ENCODE assay signal across 8 mouse cellular contexts in genomic region chr7:141131024-141131820, GRCm38 (mm10). TPM values are rescaled to one million over a fixed set of nuclear protein-coding genes. Genes with fewer than 3 reads are reported as not detected.
A peak's percentile ranks its signal among the peaks of the same experiment; 100 is the strongest.
DNase-seq lines count a peak whose midpoint lies in the region; ATAC-seq and TF ChIP-seq lines count a peak whose summit lies in the region.

No protein-coding gene starts in this region.

- intact Hi-C loops in heart, postnatal 14 days (cut with DNase I): loop anchor here (2.0 kb wide), 1 partner anchor 38 kb away; no protein-coding TSS in a partner anchor

- H3K36me3 ChIP-seq in E14TG2a.4 (ENCODE audit: insufficient read depth, low read length): peaks cover 36% of the 10 kb centered on the region
- peaks cover 14% of the 10 kb centered on the region for H3K36me3 ChIP-seq in forebrain, embryonic 13.5 days (ENCODE audit: poor library complexity, severe bottlenecking)
- peaks cover 11% of the 10 kb centered on the region for H3K36me3 ChIP-seq in neural tube, embryonic 15.5 days

- peak overlapping the region; percentile 91 for H3K4me3 ChIP-seq in E14TG2a.4 (replicated peaks; ENCODE audit: low read length)
- H3K4me3 ChIP-seq in forebrain, embryonic 13.5 days: peak overlapping the region; percentile 89
- peak overlapping the region; percentile 89 for H3K4me3 ChIP-seq in neural tube, embryonic 15.5 days (replicated peaks)

- no peaks in the 10 kb centered on the region for H3K27me3 ChIP-seq in E14TG2a.4 (ENCODE audit: insufficient read depth, low read length)
- H3K27me3 ChIP-seq in forebrain, embryonic 13.5 days: no peaks in the 10 kb centered on the region
- H3K27me3 ChIP-seq in neural tube, embryonic 15.5 days (replicated peaks): no peaks in the 10 kb centered on the region

- TF ChIP-seq CTCF in E14TG2a.4 (conservative IDR thresholded peaks at IDR 0.05; ENCODE audit: low read length): no peak

- no peak overlapping the region for H3K27ac ChIP-seq in forebrain, embryonic 13.5 days
- H3K27ac ChIP-seq in neural tube, embryonic 15.5 days (replicated peaks): peak overlapping the region; percentile 73; the same call in 1 of the 2 replicates

- DNase-seq in c-Kit-positive CD71-positive TER-119-positive erythroid progenitor cells, embryonic 14.5 days (ENCODE audit: low spot score): peak; percentile 95
- peak; percentile 89 to 92 for DNase-seq in heart, postnatal 14 days
- peak; percentile 91 for DNase-seq in layer of hippocampus, adult 11-12 months (ENCODE audit: low spot score)
- DNase-seq in lung, adult 18-20 months: peak; percentile 88 to 91
- peak; percentile 92 for DNase-seq in testis, postnatal 14 days (ENCODE audit: low spot score)

- no peaks in the 10 kb centered on the region for H3K9me3 ChIP-seq in E14TG2a.4 (ENCODE audit: low read length)
- no peaks in the 10 kb centered on the region for H3K9me3 ChIP-seq in forebrain, embryonic 13.5 days (replicated peaks)
- no peaks in the 10 kb centered on the region for H3K9me3 ChIP-seq in neural tube, embryonic 15.5 days (replicated peaks)

- H3K4me2 ChIP-seq in forebrain, embryonic 13.5 days: peak overlapping the region; percentile 87
- peak overlapping the region; percentile 89 for H3K4me2 ChIP-seq in neural tube, embryonic 15.5 days

- WGBS in forebrain, embryonic 13.5 days: under 1% methylated on average over 59 of the region's 59 CpGs
- WGBS in neural tube, embryonic 15.5 days: under 1% methylated on average over 59 of the region's 59 CpGs

- peak overlapping the region; percentile 93 for H3K9ac ChIP-seq in forebrain, embryonic 13.5 days
- H3K9ac ChIP-seq in neural tube, embryonic 15.5 days (replicated peaks): peak overlapping the region; percentile 84

- ATAC-seq in forebrain, embryonic 13.5 days: peak; percentile 100
- ATAC-seq in neural tube, embryonic 15.5 days (ENCODE audit: low FRiP score): peak; percentile 99

- H3K4me1 ChIP-seq in E14TG2a.4 (replicated peaks; ENCODE audit: low read depth, low read length): peaks cover 73% of the 10 kb centered on the region
- H3K4me1 ChIP-seq in forebrain, embryonic 13.5 days: peaks cover 22% of the 10 kb centered on the region
- peaks cover 19% of the 10 kb centered on the region for H3K4me1 ChIP-seq in neural tube, embryonic 15.5 days

RNA-seq across cellular contexts. Expression of gene Ptdss2, which starts 9.0 kb away (rescaled TPM):
- 61.1 and 69.5 TPM in 2 replicates for polyA plus RNA-seq in forebrain, embryonic 13.5 days (2015; fragmentation: Nextera tagmentation; extraction: Ambion mirVana)
- 10 to 100 TPM; 35.9 to 38.7 TPM for total RNA-seq in heart, postnatal 14 days (2021)
- polyA plus RNA-seq in neural tube, embryonic 15.5 days (2015; fragmentation: Nextera tagmentation; extraction: Ambion mirVana): 83.2 and 86.7 TPM in 2 replicates

RNA-seq across cellular contexts. Expression of gene Ano9, which starts 13.6 kb away (rescaled TPM):
- 0.13 TPM in 1 of 2 replicates, not detected in the other for polyA plus RNA-seq in forebrain, embryonic 13.5 days (2015; fragmentation: Nextera tagmentation; extraction: Ambion mirVana)
- under 1 TPM; 0.10 to 0.29 TPM for total RNA-seq in heart, postnatal 14 days (2021)
- 0.60 and 1.4 TPM in 2 replicates for polyA plus RNA-seq in neural tube, embryonic 15.5 days (2015; fragmentation: Nextera tagmentation; extraction: Ambion mirVana)

RNA-seq across cellular contexts. Expression of gene Sigirr, which starts 30.9 kb away (rescaled TPM):
- 1.5 and 1.7 TPM in 2 replicates for polyA plus RNA-seq in forebrain, embryonic 13.5 days (2015; fragmentation: Nextera tagmentation; extraction: Ambion mirVana)
- total RNA-seq in heart, postnatal 14 days (2021): 1 to 10 TPM; 8.0 to 8.1 TPM
- 3.3 and 7.8 TPM in 2 replicates for polyA plus RNA-seq in neural tube, embryonic 15.5 days (2015; fragmentation: Nextera tagmentation; extraction: Ambion mirVana)

RNA-seq across cellular contexts. Expression of gene Rnh1, which starts 41.4 kb away (rescaled TPM):
- polyA plus RNA-seq in forebrain, embryonic 13.5 days (2015; fragmentation: Nextera tagmentation; extraction: Ambion mirVana): 40.7 and 45.2 TPM in 2 replicates
- total RNA-seq in heart, postnatal 14 days (2021): 10 to 100 TPM; 60.8 to 70.2 TPM
- 50.0 and 69.8 TPM in 2 replicates for polyA plus RNA-seq in neural tube, embryonic 15.5 days (2015; fragmentation: Nextera tagmentation; extraction: Ambion mirVana)

RNA-seq across cellular contexts. Expression of gene Pkp3, which starts 53.2 kb away (rescaled TPM):
- 0.25 TPM in 1 of 2 replicates, not detected in the other for polyA plus RNA-seq in forebrain, embryonic 13.5 days (2015; fragmentation: Nextera tagmentation; extraction: Ambion mirVana)
- total RNA-seq in heart, postnatal 14 days (2021): under 1 TPM; 0.43 to 0.95 TPM
- 0.18 and 8.4 TPM in 2 replicates for polyA plus RNA-seq in neural tube, embryonic 15.5 days (2015; fragmentation: Nextera tagmentation; extraction: Ambion mirVana)
